Mouse (Mus musculus) MEL (cell line): ENCODE data around the gene Inpp4b.

Experiments used
- CHD2 ChIP-seq: IDR thresholded peaks from 2 replicates; pipeline ENCODE4 v1.6.1; 2011; ENCODE audit warnings: low read length, improper control_type of control experiment
- CTCF ChIP-seq, 3 experiments: IDR thresholded peaks in 2 of 3; conservative IDR thresholded peaks in 1 of 3; 2 replicates each; pipeline ENCODE4 v1.5.1; 2011 to 2012; ENCODE audit warnings: low read length in 3 of 3, low read depth in 2 of 3, mild to moderate bottlenecking in 2 of 3, improper control_type of control experiment in 1 of 3, inconsistent platforms in 1 of 3, mixed read lengths in 1 of 3, moderate library complexity in 1 of 3; ENCODE audit not compliant: control insufficient read depth in 1 of 3, insufficient read depth in 1 of 3, poor library complexity in 1 of 3, severe bottlenecking in 1 of 3
- EP300 ChIP-seq, 2 experiments: IDR thresholded peaks; 2 replicates each; pipeline ENCODE4 v1.6.1; 2011; ENCODE audit warnings: improper control_type of control experiment in 2 of 2, low read length in 2 of 2, low read depth in 1 of 2, mild to moderate bottlenecking in 1 of 2
- HCFC1 ChIP-seq: IDR thresholded peaks from 2 replicates; pipeline ENCODE4 v1.6.1; 2012; ENCODE audit warnings: low read depth, mild to moderate bottlenecking, inconsistent platforms, low read length, improper control_type of control experiment, moderate library complexity
- MAX ChIP-seq: IDR thresholded peaks from 2 replicates; pipeline ENCODE4 v1.6.1; 2011; ENCODE audit warnings: low read length, improper control_type of control experiment
- POLR2A ChIP-seq, 2 experiments: IDR thresholded peaks; 2 replicates each; pipeline ENCODE4 v1.6.1; 2011 to 2012; ENCODE audit warnings: low read length in 2 of 2, mild to moderate bottlenecking in 2 of 2, control low read depth in 1 of 2, improper control_type of control experiment in 1 of 2, low read depth in 1 of 2, moderate library complexity in 1 of 2; ENCODE audit not compliant: control insufficient read depth in 1 of 2, insufficient read depth in 1 of 2, poor library complexity in 1 of 2
- SMC3 ChIP-seq: IDR thresholded peaks from 2 replicates; pipeline ENCODE4 v1.6.1; 2011; ENCODE audit warnings: low read depth, low read length, improper control_type of control experiment
- USF1 ChIP-seq: IDR thresholded peaks from 2 replicates; pipeline ENCODE4 v1.6.1; 2014; ENCODE audit warnings: low read depth, mild to moderate bottlenecking, inconsistent platforms, low read length, improper control_type of control experiment, moderate library complexity
- ZC3H11A ChIP-seq: IDR thresholded peaks from 2 replicates; pipeline ENCODE4 v1.6.1; 2012; ENCODE audit warnings: low read depth, mild to moderate bottlenecking, inconsistent platforms, low read length, improper control_type of control experiment

DNA sequence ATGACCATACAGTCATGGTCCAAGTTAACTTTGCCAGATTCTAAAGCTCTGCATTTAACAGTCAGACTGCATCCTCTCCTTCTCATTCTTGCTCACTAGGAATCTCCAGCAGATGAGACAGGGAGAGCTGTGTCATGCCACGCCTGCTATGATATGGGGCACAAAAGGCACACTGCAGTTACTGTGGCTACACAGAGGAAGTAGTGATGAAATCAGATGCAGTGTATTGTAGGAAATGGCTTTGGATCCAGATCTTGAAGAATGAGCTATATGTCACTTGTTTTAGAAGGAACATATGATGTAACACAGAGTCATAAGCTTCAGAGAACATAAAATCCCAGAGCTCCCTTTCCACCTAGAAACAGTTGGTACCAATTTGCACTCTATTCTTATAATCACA, 408.8 kb downstream of the Inpp4b start:
- no peak for TF ChIP-seq CTCF (IDR thresholded peaks at IDR 0.05 in 2 of 3, conservative IDR thresholded peaks at IDR 0.05 in 1 of 3; ENCODE audit: control insufficient read depth in 1 of 3, insufficient read depth in 1 of 3, low read depth in 2 of 3, low read length in 3 of 3, poor library complexity in 1 of 3, severe bottlenecking in 1 of 3)
- no peak for TF ChIP-seq CHD2
- no peak for TF ChIP-seq ZC3H11A
- TF ChIP-seq MAX = no peak
- TF ChIP-seq USF1 = no peak
- 0 out of 2 replicates have a peak, but pooled peaks have one; percentile 6 for TF ChIP-seq SMC3
- no peak for TF ChIP-seq POLR2A (IDR thresholded peaks at IDR 0.05; ENCODE audit: control insufficient read depth in 1 of 2, insufficient read depth in 1 of 2, low read depth in 1 of 2, low read length in 2 of 2, poor library complexity in 1 of 2)
- TF ChIP-seq EP300 (IDR thresholded peaks at IDR 0.05; ENCODE audit: low read depth in 1 of 2, low read length in 2 of 2) = peak in 1 of 2 experiments; percentile 58; a peak in 1 of 4 replicates
- no peak for TF ChIP-seq HCFC1
